Comparison of ENCODE assay signal across 19 mouse cellular contexts in the genomic region with DNA sequence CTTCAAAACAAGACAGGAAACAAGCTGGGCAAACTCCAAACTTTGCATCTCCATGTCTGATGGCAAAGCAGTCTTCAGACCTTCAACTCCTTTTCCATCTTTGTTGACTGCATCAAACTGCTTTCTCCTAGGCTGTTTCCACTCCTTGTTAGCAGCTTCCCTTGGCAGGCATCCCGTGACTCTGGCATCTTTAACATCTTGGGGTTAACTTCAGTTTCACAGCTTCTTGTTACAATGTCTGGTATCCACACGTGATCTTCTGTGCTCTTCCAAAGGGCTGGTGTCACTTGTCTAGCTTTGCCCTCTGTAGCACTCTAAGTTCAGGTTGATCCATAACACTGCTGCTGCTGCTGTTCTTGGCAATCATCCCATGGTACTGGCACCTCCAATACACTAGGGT.
DNase-seq lines count a peak whose midpoint lies in the region; ATAC-seq and TF ChIP-seq lines count a peak whose summit lies in the region.
"Had no signal": no experiment of that assay in that cellular context is flagged by ENCODE, and none has a peak within 500 bp of the region (broad histone marks: within the 10 kb centered on the region; RNA-seq: fewer than 3 reads in every experiment).

No protein-coding gene starts in this region.

- WGBS in kidney, adult 2 months: 48% methylated on average over 2 of the region's 2 CpGs
- WGBS in kidney, embryonic 15.5 days: 64% methylated on average over 2 of the region's 2 CpGs
- WGBS in intestine, embryonic 16.5 days: 76% methylated on average over 2 of the region's 2 CpGs

- no peak overlapping the region for H3K27ac ChIP-seq in kidney, adult 2 months (ENCODE audit: insufficient read depth, low read depth, low read length)
- H3K27ac ChIP-seq in kidney, embryonic 15.5 days: no peak overlapping the region
- H3K27ac ChIP-seq in intestine, embryonic 16.5 days (ENCODE audit: low read length): no peak overlapping the region
- H3K27ac ChIP-seq: embryonic facial prominence, embryonic 10.5 days; forebrain, embryonic 13.5 days; heart, embryonic 15.5 days; hindbrain, embryonic 13.5 days had no signal

- ATAC-seq in kidney, embryonic 15.5 days (replicated peaks; ENCODE audit: low FRiP score): no peak
- no peak for ATAC-seq in intestine, embryonic 16.5 days
- ATAC-seq: forebrain, embryonic 13.5 days had no signal

- peaks cover 10% of the 10 kb centered on the region for H3K4me1 ChIP-seq in kidney, adult 2 months (ENCODE audit: control insufficient read depth, insufficient read depth, low read length)
- peaks cover 9% of the 10 kb centered on the region for H3K4me1 ChIP-seq in kidney, embryonic 15.5 days
- 0 out of 2 replicates have a peak, but pooled peaks cover 3% of the 10 kb centered on the region for H3K4me1 ChIP-seq in intestine, embryonic 16.5 days (ENCODE audit: control insufficient read depth, insufficient read depth, low read length)
- H3K4me1 ChIP-seq: forebrain, embryonic 13.5 days; heart, embryonic 15.5 days; hindbrain, embryonic 13.5 days had no signal

- TF ChIP-seq CTCF in kidney, adult 2 months (conservative IDR thresholded peaks at IDR 0.05; ENCODE audit: insufficient read depth, insufficient read length, low read depth, low read length): no peak

- H3K9ac ChIP-seq in kidney, embryonic 15.5 days: no peak overlapping the region
- H3K9ac ChIP-seq in intestine, embryonic 16.5 days (ENCODE audit: low read depth, low read length): no peak overlapping the region
- H3K9ac ChIP-seq: forebrain, embryonic 13.5 days; heart, embryonic 15.5 days; hindbrain, embryonic 13.5 days had no signal

- no peaks in the 10 kb centered on the region for H3K36me3 ChIP-seq in kidney, adult 2 months (ENCODE audit: control insufficient read depth, insufficient read depth, low read length)
- no peaks in the 10 kb centered on the region for H3K36me3 ChIP-seq in kidney, embryonic 15.5 days
- no peaks in the 10 kb centered on the region for H3K36me3 ChIP-seq in intestine, embryonic 16.5 days (ENCODE audit: control insufficient read depth, insufficient read depth, low read length)
- H3K36me3 ChIP-seq: embryonic facial prominence, embryonic 10.5 days; heart, embryonic 15.5 days; hindbrain, embryonic 13.5 days had no signal

- H3K4me2 ChIP-seq in kidney, embryonic 15.5 days: no peak overlapping the region
- no peak overlapping the region for H3K4me2 ChIP-seq in intestine, embryonic 16.5 days (ENCODE audit: low read depth, low read length)
- H3K4me2 ChIP-seq: forebrain, embryonic 13.5 days; heart, embryonic 11.5 days; heart, embryonic 15.5 days; hindbrain, embryonic 13.5 days had no signal

- TF ChIP-seq POLR2A in kidney, adult 2 months (IDR thresholded peaks at IDR 0.05; ENCODE audit: low read depth, low read length): no peak

- H3K9me3 ChIP-seq in kidney, embryonic 15.5 days (replicated peaks): no peaks in the 10 kb centered on the region
- no peaks in the 10 kb centered on the region for H3K9me3 ChIP-seq in intestine, embryonic 16.5 days (ENCODE audit: control insufficient read depth, low read length)
- H3K9me3 ChIP-seq: embryonic facial prominence, embryonic 10.5 days; forebrain, embryonic 13.5 days; heart, embryonic 15.5 days; hindbrain, embryonic 13.5 days had no signal

- no peak overlapping the region for H3K4me3 ChIP-seq in kidney, adult 2 months (ENCODE audit: insufficient read depth, low read depth, low read length)
- no peak overlapping the region for H3K4me3 ChIP-seq in kidney, embryonic 15.5 days (replicated peaks)
- no peak overlapping the region for H3K4me3 ChIP-seq in intestine, embryonic 16.5 days (ENCODE audit: low read length)
- H3K4me3 ChIP-seq: embryonic facial prominence, embryonic 10.5 days; forebrain, embryonic 13.5 days; heart, embryonic 15.5 days; hindbrain, embryonic 13.5 days had no signal

- peak; percentile 83 for DNase-seq in kidney, adult 2 months
- DNase-seq in kidney, adult 8-10 months: peak; percentile 78 to 84
- DNase-seq in kidney, adult 9 months: peak; percentile 79
- DNase-seq in kidney, postnatal 36 days: peak; percentile 76 to 83
- DNase-seq in layer of hippocampus, postnatal 10 days (ENCODE audit: low spot score in 2 of 2): no peak
- DNase-seq: adrenal gland, adult 2 months; adrenal gland, postnatal 25 days; cerebellum, adult 2 months; cerebellum, postnatal 10 days; gastrocnemius, postnatal 36 days; heart, adult 18-20 months; heart, postnatal 14 days had no signal

- no peaks in the 10 kb centered on the region for H3K27me3 ChIP-seq in kidney, adult 2 months (replicated peaks; ENCODE audit: control insufficient read depth, insufficient read depth, low read length)
- no peaks in the 10 kb centered on the region for H3K27me3 ChIP-seq in kidney, embryonic 15.5 days
- H3K27me3 ChIP-seq in intestine, embryonic 16.5 days (replicated peaks; ENCODE audit: control insufficient read depth, insufficient read depth, low read length): no peaks in the 10 kb centered on the region
- H3K27me3 ChIP-seq: forebrain, embryonic 13.5 days; heart, embryonic 15.5 days; hindbrain, embryonic 13.5 days had no signal

Comparison
In these comparisons a context has a peak if more than half of its experiments do, and no peak if none do; other contexts are left out.
1. DNase-seq: peak in kidney, adult 2 months (single experiment), kidney, adult 8-10 months (2 of 2), kidney, adult 9 months (single experiment) and kidney, postnatal 36 days (2 of 2); none in layer of hippocampus, postnatal 10 days (0 of 2).